Mouse (Mus musculus): Measurements from ENCODE around the gene Tmcc3. TPM values are rescaled to one million over a fixed set of nuclear protein-coding genes. Genes with fewer than 3 reads are reported as not detected.

Gene Tmcc3
- polyA plus RNA-seq, 1 experiment from 2014 or later, result 20.8 TPM

DNA sequence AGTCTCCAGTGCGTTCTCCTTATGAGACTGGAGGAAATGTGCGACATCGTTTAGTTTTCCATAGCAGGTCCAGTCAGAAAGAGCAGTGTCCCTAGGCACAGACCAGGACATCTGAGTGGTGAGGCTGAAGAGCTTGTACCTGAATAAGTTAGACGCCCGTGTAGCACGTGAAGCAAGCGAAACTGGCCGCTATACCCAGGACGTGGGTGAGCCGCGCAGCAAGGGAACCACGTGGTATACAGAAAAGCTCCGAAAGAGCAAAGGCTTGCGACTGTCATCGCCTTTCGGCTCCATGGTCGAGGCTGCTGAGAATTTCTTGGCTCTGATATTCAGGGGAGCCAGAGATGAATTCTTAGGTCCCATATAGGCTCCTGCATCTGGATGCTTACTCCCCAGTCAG is 29.8 kb downstream of the Tmcc3 start:
- no peak for TF ChIP-seq CTCF (IDR thresholded peaks at IDR 0.05; ENCODE audit: low read depth)
- TF ChIP-seq EP300 (optimal IDR thresholded peaks at IDR 0.05), result no peak
- H3K27me3 ChIP-seq (ENCODE audit: control insufficient read depth, insufficient read depth, low read length), result no peaks in the 10 kb centered on the region
- no peak overlapping the region for H3K4me3 ChIP-seq (ENCODE audit: low read depth, low read length)
- no peak overlapping the region for H3K27ac ChIP-seq (replicated peaks)
- no peaks in the 10 kb centered on the region for H3K9me3 ChIP-seq (ENCODE audit: control insufficient read depth, low read length)
- no peaks in the 10 kb centered on the region for H3K4me1 ChIP-seq (replicated peaks; ENCODE audit: control insufficient read depth, insufficient read depth)
- DNase-seq (ENCODE audit: low spot score) (no peak), ATAC-seq (ENCODE audit: low FRiP score, low TSS enrichment) (no peak)
- no peak overlapping the region for H3K9ac ChIP-seq (ENCODE audit: low read length)
- H3K4me2 ChIP-seq (replicated peaks; ENCODE audit: low read depth), result no peak overlapping the region
- no peaks in the 10 kb centered on the region for H3K36me3 ChIP-seq (ENCODE audit: control insufficient read depth, insufficient read depth, low read length)
- WGBS, result 67% methylated on average over 17 of the region's 17 CpGs

DNA sequence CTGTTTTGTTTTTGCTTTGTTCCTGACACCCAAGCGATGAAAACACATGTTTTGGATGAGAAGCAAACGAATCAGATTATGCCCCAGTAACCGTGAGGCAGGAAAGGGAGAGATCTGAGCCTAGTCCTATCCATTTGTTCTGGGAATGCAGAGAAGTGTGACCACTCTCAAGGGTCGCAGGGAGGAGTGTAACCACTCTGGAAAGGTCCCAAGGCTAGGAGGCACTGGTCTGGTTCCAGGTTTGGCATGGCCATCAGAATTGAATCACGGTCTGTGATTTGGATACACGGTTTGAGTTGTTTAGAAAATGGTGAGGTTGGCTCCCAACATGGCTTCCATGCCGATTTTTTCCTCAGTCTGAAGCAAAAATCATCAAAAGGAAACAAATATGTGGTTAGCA is 30.5 kb downstream of the Tmcc3 start:
- Histone ChIP-seq H3K27ac (replicated peaks) (no peak overlapping the region), H3K36me3 (ENCODE audit: control insufficient read depth, insufficient read depth, low read length) (no peaks in the 10 kb centered on the region), H3K27me3 (ENCODE audit: control insufficient read depth, insufficient read depth, low read length) (no peaks in the 10 kb centered on the region), H3K4me2 (replicated peaks; ENCODE audit: low read depth) (no peak overlapping the region), H3K9ac (ENCODE audit: low read length) (no peak overlapping the region), H3K4me1 (replicated peaks; ENCODE audit: control insufficient read depth, insufficient read depth) (no peaks in the 10 kb centered on the region), H3K4me3 (ENCODE audit: low read depth, low read length) (no peak overlapping the region), H3K9me3 (ENCODE audit: control insufficient read depth, low read length) (no peaks in the 10 kb centered on the region)
- TF ChIP-seq EP300 (optimal IDR thresholded peaks at IDR 0.05), result no peak
- DNase-seq (ENCODE audit: low spot score) (no peak), ATAC-seq (ENCODE audit: low FRiP score, low TSS enrichment) (no peak)
- 73% methylated on average over 7 of the region's 7 CpGs for WGBS

GRCm38 (mm10) chr10:94343581-94343980 is 31.8 kb downstream of the Tmcc3 start:
- H3K27ac ChIP-seq (replicated peaks), result no peak overlapping the region
- ATAC-seq (ENCODE audit: low FRiP score, low TSS enrichment) (no peak), DNase-seq (ENCODE audit: low spot score) (no peak)
- H3K27me3 ChIP-seq (ENCODE audit: control insufficient read depth, insufficient read depth, low read length), result no peaks in the 10 kb centered on the region
- no peak overlapping the region for H3K4me2 ChIP-seq (replicated peaks; ENCODE audit: low read depth)
- H3K4me3 ChIP-seq (ENCODE audit: low read depth, low read length), result no peak overlapping the region
- WGBS, result 78% methylated on average over 7 of the region's 7 CpGs
- H3K36me3 ChIP-seq (ENCODE audit: control insufficient read depth, insufficient read depth, low read length), result no peaks in the 10 kb centered on the region
- H3K9ac ChIP-seq (ENCODE audit: low read length), result no peak overlapping the region
- no peaks in the 10 kb centered on the region for H3K9me3 ChIP-seq (ENCODE audit: control insufficient read depth, low read length)
- TF ChIP-seq EP300 (optimal IDR thresholded peaks at IDR 0.05), result no peak
- no peak for TF ChIP-seq CTCF (IDR thresholded peaks at IDR 0.05; ENCODE audit: low read depth)
- no peaks in the 10 kb centered on the region for H3K4me1 ChIP-seq (replicated peaks; ENCODE audit: control insufficient read depth, insufficient read depth)

DNA sequence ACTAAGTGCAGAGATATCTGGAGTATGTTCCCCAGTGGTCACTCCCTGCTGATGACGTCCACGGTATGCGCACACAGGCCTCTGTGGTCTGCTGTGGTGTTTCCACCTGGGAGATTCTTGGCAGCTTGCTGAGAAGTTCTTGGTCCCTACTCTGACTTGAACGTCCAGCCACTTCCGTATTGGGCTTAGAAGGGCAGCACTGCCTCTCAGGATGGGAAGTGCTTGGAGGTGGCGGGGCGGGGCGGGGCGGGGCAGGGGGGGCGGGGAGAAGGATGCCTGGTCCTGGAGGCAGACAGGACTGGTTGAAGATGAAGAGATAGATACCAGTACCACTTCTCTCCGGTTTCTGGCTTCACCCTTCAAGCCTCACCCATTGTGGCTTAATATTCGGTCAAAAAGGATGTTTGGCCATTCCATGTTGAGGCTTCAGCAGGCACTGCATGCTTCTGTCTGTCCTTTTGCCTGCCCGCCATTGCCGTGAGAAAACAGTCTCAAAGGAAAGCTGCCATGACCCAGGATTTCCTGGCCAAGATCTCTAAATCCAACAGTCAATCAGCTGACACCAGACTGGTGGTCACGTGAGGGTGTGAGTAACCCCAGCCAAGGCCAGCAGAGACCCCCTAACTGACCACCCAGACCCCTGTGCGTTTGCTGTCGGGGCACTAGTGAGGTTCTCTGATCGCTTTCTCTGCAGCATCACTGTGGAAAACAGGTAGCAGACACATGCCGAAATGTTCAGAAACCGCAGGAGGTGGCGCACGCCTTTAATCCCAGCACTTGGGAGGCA is 33.1 kb downstream of the Tmcc3 start:
- no peak overlapping the region for H3K4me2 ChIP-seq (replicated peaks; ENCODE audit: low read depth)
- H3K27ac ChIP-seq (replicated peaks), result no peak overlapping the region
- no peak overlapping the region for H3K4me3 ChIP-seq (ENCODE audit: low read depth, low read length)
- H3K9me3 ChIP-seq (ENCODE audit: control insufficient read depth, low read length), result no peaks in the 10 kb centered on the region
- H3K36me3 ChIP-seq (ENCODE audit: control insufficient read depth, insufficient read depth, low read length), result no peaks in the 10 kb centered on the region
- ATAC-seq (ENCODE audit: low FRiP score, low TSS enrichment), result peak; percentile 38; the same call in 1 of the 2 replicates
- no peak for DNase-seq (ENCODE audit: low spot score)
- TF ChIP-seq EP300 (optimal IDR thresholded peaks at IDR 0.05) (no peak), CTCF (IDR thresholded peaks at IDR 0.05; ENCODE audit: low read depth) (no peak)
- H3K4me1 ChIP-seq (replicated peaks; ENCODE audit: control insufficient read depth, insufficient read depth), result no peaks in the 10 kb centered on the region
- 58% methylated on average over 21 of the region's 22 CpGs for WGBS
- H3K27me3 ChIP-seq (ENCODE audit: control insufficient read depth, insufficient read depth, low read length), result no peaks in the 10 kb centered on the region
- H3K9ac ChIP-seq (ENCODE audit: low read length), result no peak overlapping the region

DNA sequence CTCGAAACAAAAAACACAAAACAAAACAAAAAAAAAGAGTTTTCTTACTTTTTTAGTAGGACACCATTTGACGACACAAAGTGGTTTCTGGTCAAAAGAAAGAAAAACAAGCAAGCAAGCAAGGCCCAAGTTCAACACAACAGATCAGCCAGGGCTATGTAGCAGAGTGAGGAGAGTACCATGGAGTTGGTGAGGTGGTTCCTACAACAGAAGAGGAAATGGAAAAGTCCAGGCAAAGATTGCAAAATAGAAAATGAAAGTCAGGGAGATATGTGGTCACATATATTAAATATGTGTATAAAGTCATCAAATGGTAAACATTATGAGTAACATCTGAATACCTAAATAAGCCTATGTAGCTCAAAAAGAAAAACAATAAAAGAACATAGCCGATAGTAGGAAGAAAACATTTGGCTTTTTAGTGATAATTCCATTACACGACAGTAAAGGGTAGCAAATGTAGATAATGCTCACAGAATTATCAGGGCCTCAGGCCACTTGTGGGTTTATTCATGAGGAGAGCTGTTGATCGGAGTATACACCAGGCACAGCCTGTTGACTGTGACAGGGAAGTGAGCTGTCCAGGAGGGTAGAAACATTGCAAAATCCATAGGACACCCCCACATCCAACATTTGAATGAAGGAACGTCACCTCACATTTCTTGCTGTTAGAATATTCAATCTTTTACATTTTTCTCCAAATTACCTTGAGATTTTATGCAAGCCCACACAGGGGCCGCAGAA is 33.9 kb downstream of the Tmcc3 start:
- no peak overlapping the region for H3K9ac ChIP-seq (ENCODE audit: low read length)
- H3K36me3 ChIP-seq (ENCODE audit: control insufficient read depth, insufficient read depth, low read length), result no peaks in the 10 kb centered on the region
- no peaks in the 10 kb centered on the region for H3K9me3 ChIP-seq (ENCODE audit: control insufficient read depth, low read length)
- H3K4me1 ChIP-seq (replicated peaks; ENCODE audit: control insufficient read depth, insufficient read depth), result no peaks in the 10 kb centered on the region
- H3K27me3 ChIP-seq (ENCODE audit: control insufficient read depth, insufficient read depth, low read length), result no peaks in the 10 kb centered on the region
- 86% methylated on average over 7 of the region's 7 CpGs for WGBS
- H3K27ac ChIP-seq (replicated peaks), result no peak overlapping the region
- TF ChIP-seq CTCF (IDR thresholded peaks at IDR 0.05; ENCODE audit: low read depth) (no peak), EP300 (optimal IDR thresholded peaks at IDR 0.05) (no peak)
- H3K4me2 ChIP-seq (replicated peaks; ENCODE audit: low read depth), result no peak overlapping the region
- H3K4me3 ChIP-seq (ENCODE audit: low read depth, low read length), result no peak overlapping the region
- ATAC-seq (ENCODE audit: low FRiP score, low TSS enrichment) (no peak), DNase-seq (ENCODE audit: low spot score) (no peak)

GRCm38 (mm10) chr10:94346596-94346995 is 34.8 kb downstream of the Tmcc3 start:
- Histone ChIP-seq H3K9ac (ENCODE audit: low read length) (no peak overlapping the region), H3K9me3 (ENCODE audit: control insufficient read depth, low read length) (no peaks in the 10 kb centered on the region), H3K27ac (replicated peaks) (no peak overlapping the region), H3K4me1 (replicated peaks; ENCODE audit: control insufficient read depth, insufficient read depth) (no peaks in the 10 kb centered on the region), H3K36me3 (ENCODE audit: control insufficient read depth, insufficient read depth, low read length) (no peaks in the 10 kb centered on the region), H3K27me3 (ENCODE audit: control insufficient read depth, insufficient read depth, low read length) (no peaks in the 10 kb centered on the region), H3K4me2 (replicated peaks; ENCODE audit: low read depth) (no peak overlapping the region), H3K4me3 (ENCODE audit: low read depth, low read length) (no peak overlapping the region)
- TF ChIP-seq CTCF (IDR thresholded peaks at IDR 0.05; ENCODE audit: low read depth) (no peak), EP300 (optimal IDR thresholded peaks at IDR 0.05) (no peak)
- DNase-seq (ENCODE audit: low spot score), result no peak
- 88% methylated on average over 7 of the region's 7 CpGs for WGBS
- ATAC-seq (ENCODE audit: low FRiP score, low TSS enrichment), result no peak

All from stomach, postnatal 0 days (tissue).